Mouse (Mus musculus) left cerebral cortex, adult 11 months (tissue): ENCODE measurements around the gene Sytl2.

Source experiments
- DNase-seq: peaks from one replicate; pipeline ENCODE4 v3.0.0; 2022; ENCODE audit warnings: low spot score

Sytl2 gene

DNA sequence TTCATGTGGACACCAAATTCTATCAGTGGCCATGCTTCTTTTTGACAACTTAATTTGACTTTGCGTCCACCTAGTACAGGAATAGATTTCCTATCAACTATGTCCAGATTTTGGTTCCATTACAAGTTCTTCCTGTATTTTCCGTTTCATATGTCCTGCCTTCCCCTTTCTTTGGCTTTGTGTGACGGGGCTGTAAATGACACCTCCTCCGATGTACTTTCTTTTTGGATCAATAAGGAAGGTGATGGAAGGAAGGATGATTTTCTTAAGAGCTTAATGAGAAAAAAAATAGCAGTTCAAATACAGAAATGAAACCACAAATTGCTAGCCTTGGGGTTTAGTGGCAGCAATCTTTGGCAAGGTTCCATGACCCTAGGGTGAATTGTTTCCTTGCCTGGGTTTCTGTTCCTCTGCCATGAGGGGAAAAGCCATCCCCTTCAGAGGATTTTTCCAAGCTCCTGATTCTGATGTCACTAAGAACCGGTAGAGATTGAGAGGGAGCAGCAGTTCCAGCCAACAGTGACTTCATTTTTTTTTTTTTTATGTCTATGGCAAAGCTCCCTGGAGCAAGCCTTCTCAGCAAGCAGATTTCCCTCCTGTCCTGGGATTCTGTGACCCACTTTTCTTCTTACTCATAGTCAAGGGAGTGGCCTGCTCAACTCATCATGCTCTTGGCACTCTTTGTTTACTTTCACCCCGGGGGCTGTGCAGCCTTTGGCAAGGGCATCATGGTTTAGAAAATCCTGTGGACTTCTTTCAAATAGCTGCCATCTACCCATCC lies 68.2 kb downstream of the Sytl2 start:
- no peak for DNase-seq

DNA sequence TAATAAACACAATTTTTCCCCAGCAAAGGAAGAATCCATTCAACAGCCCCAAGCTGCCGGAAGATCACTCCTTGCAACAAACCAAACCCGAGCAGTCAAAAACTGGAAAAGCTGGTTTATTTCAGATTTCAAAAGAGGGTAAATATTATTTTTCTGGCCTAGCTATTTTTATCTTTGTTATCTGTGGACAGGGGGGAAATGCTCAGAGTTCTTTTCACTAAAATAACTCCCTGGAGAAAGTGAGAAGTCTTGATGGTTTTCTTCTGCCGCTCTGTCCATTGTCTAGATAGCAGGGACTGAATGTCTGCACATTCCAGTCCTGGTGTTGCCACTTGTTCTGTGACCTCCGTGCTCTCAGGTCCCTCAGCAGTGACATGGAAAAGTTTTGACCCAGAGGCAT lies 70.8 kb downstream of the Sytl2 start:
- no peak for DNase-seq

DNA sequence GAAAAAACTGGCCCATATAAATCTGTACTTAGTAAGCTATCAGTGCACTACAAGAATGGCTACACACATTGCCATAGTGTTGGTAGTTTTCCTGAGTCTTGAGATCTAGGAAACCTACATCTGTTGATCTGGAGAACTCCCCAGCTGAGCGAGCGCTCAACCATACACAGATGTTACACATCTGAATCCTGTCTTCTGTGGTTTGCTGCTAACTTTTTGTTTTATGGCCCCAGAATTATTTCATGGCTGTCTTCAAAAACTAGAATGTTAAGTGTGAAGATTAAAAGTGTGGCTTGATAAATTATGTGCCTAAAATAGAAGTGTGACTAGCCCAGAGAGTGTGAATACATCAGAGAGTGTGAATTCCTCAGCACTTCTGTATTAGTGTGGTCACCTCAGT lies 82.4 kb downstream of the Sytl2 start:
- no peak for DNase-seq

DNA sequence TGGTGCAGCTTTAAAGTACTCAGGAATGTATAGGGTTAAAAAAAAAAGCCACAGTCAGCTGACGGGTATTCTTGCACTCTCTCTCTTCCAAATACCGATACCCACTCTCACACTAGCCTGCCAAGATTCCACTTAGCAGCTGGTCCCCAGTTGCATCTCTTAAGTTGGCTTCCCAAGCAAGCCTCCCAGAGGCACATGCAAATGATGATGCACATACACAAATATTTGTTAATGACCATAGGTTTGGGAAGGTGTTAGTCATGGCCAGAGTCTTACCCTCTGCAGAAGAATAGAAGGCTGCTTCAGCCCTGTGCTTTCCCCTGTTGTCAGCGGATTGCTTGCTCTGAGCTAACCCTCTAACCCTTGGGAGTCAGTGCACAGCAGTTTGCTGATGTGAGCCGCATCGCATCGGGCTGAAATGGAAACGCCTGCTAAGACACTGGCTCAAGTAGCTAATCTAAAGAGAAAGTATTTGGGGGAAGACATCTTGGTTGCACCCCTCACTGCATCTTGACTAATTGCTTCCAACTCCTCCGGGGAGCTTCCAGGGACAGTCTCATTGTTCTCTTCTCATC lies 84.9 kb downstream of the Sytl2 start:
- peak; percentile 33 for DNase-seq

DNA sequence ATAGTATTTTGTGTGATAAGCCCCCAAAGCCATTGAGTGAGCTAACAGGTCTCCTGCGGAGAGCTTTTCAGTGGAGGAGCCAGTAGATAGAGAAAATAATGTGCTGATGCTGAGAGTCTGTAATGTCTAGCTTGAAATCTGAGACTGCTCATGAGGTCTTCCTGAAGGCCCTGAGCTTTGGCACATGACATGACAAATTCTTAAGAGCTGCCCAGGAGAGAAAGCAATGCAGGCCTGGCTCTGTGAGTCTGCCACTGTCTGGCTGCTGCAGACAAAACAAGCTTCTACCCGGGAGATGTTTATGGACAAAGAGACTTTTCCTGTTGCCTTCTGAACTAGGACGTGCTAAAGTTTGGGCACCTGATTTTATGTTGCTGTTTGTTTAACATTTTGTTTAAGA lies 87.7 kb downstream of the Sytl2 start:
- DNase-seq = no peak

GRCm38 (mm10) chr7:90395073-90395472 lies 93.0 kb downstream of the Sytl2 start:
- DNase-seq = no peak

- no peak for DNase-seq
Observed at GRCm38 (mm10) chr7:90395928-90396327, 93.9 kb downstream of the Sytl2 start.

DNA sequence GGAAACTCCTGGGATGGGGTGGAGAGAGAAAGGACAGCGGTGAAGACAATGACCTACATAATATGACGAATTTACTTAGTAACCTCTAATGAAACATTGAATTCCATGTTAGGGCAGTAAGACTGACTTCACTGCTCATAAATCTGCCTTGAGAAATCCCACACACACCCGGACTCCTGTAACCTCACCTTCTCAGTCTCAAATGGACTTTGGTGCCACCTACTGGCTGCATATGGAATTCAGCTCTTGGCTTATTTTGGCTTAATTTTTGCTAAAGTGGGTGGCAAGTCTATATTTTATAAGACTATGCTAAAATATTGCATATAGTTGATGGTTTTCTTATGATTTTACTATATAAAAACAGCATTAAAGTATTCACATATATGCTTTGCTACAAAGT lies 107.9 kb downstream of the Sytl2 start:
- DNase-seq = no peak

- DNase-seq = peak; percentile 79
Observed at GRCm38 (mm10) chr7:90426020-90427001, 124.3 kb downstream of the Sytl2 start, which contains the start of gene Ccdc89. TSS of gene Ccdc89 (plus strand) at chr7:90426577.

GRCm38 (mm10) chr7:90427006-90427405 lies 125.0 kb downstream of the Sytl2 start:
- no peak for DNase-seq

GRCm38 (mm10) chr7:90432221-90432620 lies 130.2 kb downstream of the Sytl2 start:
- DNase-seq = no peak

GRCm38 (mm10) chr7:90440044-90440443 lies 138.0 kb downstream of the Sytl2 start:
- no peak for DNase-seq

DNA sequence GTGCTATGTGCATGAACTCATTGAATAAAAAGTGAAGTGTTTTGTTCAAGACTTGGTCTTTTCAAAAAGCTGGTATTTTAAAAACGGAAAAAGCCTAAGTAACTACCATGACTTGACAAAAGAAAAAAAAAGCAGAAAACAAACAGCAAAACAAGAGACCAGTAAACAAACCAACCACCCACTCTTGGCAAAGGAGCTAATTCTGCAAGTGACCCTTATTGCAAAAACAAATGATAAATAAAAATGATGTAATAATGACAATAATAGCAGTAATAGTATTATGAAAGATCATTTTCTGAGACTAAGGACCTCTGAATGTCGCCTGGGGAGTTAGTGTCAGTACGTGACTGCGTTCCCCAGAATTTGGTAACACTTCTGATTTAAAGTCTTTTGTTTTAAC lies 140.0 kb downstream of the Sytl2 start:
- no peak for DNase-seq

- peak; percentile 94 for DNase-seq
Observed at GRCm38 (mm10) chr7:90442518-90443080, 140.5 kb downstream of the Sytl2 start, which contains the start of gene Crebzf. TSS of gene Crebzf (plus strand) at chr7:90442729.

DNA sequence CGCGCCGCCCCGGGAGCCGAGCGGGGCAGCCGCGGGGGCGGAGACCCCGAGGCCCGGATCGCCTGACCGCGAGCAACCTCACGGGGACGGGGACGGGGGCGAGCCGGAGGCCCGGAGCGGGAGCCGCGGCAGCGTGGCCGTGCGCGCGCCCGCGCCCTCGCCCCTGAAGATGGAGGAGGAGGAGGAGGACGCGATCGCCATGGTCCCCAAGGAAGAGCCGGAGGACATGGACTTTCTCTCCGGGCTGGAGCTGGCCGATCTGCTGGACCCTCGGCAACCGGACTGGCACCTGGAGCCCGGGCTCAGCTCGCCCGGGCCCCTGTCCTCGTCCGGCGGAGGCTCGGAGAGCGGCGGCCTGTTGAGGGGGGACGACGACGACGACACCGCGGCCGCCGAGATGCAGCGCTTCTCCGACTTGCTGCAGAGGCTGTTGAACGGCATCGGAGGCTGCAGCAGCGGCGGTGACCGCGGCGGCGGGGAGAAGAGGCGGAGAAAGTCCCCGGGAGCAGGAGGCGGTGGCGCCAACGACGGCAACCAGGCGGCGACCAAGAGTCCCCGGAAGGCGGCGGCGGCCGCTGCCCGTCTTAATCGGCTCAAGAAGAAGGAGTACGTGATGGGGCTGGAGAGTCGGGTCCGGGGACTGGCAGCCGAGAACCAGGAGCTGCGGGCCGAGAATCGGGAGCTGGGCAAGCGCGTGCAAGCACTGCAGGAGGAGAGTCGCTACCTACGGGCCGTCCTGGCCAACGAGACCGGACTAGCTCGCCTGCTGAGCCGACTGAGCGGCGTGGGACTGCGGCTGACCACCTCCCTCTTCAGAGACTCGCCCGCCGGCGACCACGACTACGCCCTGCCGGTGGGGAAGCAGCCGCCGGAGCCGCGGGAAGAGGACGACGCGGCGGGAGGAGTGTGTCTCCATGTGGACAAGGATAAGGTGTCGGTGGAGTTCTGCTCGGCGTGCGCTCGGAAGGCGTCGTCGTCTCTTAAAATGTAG lies 141.3 kb downstream of the Sytl2 start:
- no peak for DNase-seq

- no peak for DNase-seq
Observed at GRCm38 (mm10) chr7:90444206-90444605, 142.2 kb downstream of the Sytl2 start.

- no peak for DNase-seq
Observed at GRCm38 (mm10) chr7:90456149-90456844, 154.2 kb downstream of the Sytl2 start.

- DNase-seq = peak; percentile 71
Observed at GRCm38 (mm10) chr7:90456845-90457468, 154.9 kb downstream of the Sytl2 start, which contains the start of gene Tmem126a. TSS of gene Tmem126a (minus strand) at chr7:90457229.

GRCm38 (mm10) chr7:90457517-90457916 lies 155.5 kb downstream of the Sytl2 start:
- DNase-seq = no peak
